Mouse (Mus musculus) embryonic fibroblast, embryonic 13.5 days (primary cell): ENCODE results near the gene Map2k3. TPM values are rescaled to one million over a fixed set of nuclear protein-coding genes. Genes with fewer than 3 reads are reported as not detected.
"Not testable (repeated sequence)": the region's sequence is repeated elsewhere in the genome, so short reads cannot be mapped to it uniquely, and the experiment has no call there.

Experiments
- H3K27ac ChIP-seq: 2 replicates; pipeline ENCODE4 v1.5.1; 2012; ENCODE audit warnings: low read length, control low read depth, inconsistent platforms; ENCODE audit not compliant: insufficient read depth
- H3K4me1 ChIP-seq: 2 replicates; pipeline ENCODE4 v1.6.1; 2011; ENCODE audit warnings: low read length; ENCODE audit not compliant: control insufficient read depth, insufficient read depth
- H3K4me3 ChIP-seq: 2 replicates; pipeline ENCODE4 v1.5.1; 2011; ENCODE audit warnings: mild to moderate bottlenecking, control low read depth, low read length; ENCODE audit not compliant: insufficient read depth
- CTCF ChIP-seq: IDR thresholded peaks from 2 replicates; pipeline ENCODE4 v1.5.1; 2011; ENCODE audit warnings: mild to moderate bottlenecking, control low read depth, low read length, moderate library complexity, borderline replicate concordance; ENCODE audit not compliant: insufficient read depth
- POLR2A ChIP-seq: IDR thresholded peaks from 2 replicates; pipeline ENCODE4 v1.6.1; 2011; ENCODE audit warnings: low read depth, mild to moderate bottlenecking, control low read depth, low read length, moderate library complexity
- polyA plus RNA-seq: library from polyadenylated mRNA; stranded (reverse); fragments of >200 nt; gene quantifications from 2 replicates; pipeline ENCODE4 v1.2.4, GENCODE M21; 2011; ENCODE audit warnings: low read depth; ENCODE audit not compliant: missing spikeins, insufficient read length

Map2k3 gene
- polyA plus RNA-seq, result 53.3 and 59.2 TPM in 2 replicates

DNA sequence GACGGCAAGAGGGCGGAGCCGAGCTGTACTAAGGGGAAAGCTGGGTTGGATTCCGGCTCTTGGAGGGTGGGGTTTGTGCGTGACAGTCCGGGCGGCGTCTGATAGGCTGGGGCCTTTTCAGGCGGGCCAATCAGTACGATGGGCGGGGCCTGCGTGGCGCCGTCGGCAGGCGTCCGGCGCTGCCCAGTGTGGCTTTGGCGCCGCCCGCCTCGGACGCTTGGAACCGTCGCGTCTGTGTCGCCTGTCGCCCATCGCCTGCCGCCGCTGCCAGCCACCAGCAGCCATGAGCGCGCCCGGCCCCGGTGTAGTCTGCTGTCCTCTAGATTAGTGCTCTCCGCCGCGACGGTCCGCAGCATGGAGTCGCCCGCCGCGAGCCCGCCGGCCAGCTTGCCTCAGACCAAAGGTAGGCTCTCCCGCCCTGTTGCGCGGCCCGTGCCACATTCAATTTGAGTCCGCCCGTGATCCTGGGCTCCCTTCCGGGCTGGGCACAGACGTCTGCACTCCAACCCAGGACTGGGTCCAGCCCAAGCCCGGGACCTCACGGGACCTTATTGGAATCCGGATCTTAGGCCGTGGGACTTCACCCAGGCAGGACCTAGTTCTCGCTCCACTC, at the start of gene Map2k3:
Gene Map2k3 (plus strand): TSS at position 165 of the 613 bp plus-strand sequence.
- H3K4me3 ChIP-seq, result peak within 1 kb of the TSS; percentile 87
- H3K27ac ChIP-seq, result peak within 1 kb of the TSS; percentile 72
- TF ChIP-seq CTCF, result no peak
- peak; percentile 93 for TF ChIP-seq POLR2A
- H3K4me1 ChIP-seq, result peaks cover 11% of the 10 kb centered on the region

DNA sequence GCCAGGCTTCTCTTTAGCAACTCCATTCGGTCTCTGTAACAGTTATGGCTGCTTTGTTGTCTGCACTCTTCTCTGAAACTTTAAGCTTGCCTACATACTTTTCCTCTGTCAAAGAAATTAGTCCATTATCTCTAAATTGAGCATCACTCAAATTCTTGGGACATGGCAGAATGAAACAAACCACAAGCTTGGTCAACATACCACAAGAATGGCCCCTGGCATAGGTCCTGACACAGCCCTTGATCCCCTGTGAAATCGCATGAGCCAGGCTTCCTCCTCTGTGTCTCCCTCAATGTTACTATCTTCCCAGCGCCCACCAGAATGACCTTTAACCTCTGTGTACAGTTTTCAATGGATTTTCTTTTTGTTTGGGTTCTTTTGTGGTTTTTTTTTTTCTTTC, 49.4 kb upstream of the Map2k3 start:
- H3K4me3 ChIP-seq, result no peak overlapping the region
- no peak; the same call in 1 of the 2 replicates for TF ChIP-seq POLR2A
- TF ChIP-seq CTCF, result no peak
- no peak overlapping the region for H3K27ac ChIP-seq
- no peaks in the 10 kb centered on the region; the same call in 1 of the 2 replicates for H3K4me1 ChIP-seq

DNA sequence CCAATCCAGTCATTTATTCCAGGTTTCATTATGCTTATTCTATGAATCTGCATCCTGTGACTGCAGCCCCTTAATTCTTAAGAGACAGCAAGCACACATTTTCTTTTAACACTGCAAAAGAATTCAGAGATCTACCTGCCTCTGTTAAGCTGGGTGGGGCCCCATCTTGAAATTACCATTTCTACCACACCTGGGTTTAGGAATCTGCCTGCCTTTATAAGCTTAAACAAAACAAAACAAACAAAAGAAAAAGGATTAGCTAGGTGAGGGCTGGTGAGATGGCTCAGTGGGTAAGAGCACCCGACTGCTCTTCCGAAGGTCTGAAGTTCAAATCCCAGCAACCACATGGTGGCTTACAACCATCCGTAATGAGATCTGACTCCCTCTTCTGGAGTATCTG, 44.8 kb upstream of the Map2k3 start:
- H3K4me1 ChIP-seq, H3K4me3 ChIP-seq, H3K27ac ChIP-seq: not testable (repeated sequence)

DNA sequence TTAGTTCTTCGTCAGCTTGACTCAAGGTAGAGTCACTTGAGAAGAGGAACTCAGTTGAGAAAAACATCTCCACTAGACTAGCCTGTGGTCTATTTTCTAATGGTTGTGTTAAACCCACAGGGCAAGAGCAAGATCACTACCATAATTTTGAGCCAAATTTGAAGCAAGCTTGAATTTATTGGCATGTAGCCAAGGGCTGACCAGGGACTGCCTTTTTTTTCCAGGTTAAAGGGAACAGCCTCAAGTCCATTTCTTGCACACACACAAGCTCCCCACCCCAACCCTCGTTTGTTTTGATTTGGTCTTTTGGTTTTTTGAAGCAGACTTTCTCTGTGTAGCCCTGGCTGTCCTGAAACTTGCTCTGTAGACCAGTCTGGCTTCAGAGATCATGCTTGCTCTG, 42.0 kb upstream of the Map2k3 start:
- H3K27ac ChIP-seq, result no peak overlapping the region
- TF ChIP-seq CTCF, result no peak
- no peak for TF ChIP-seq POLR2A
- H3K4me3 ChIP-seq, result no peak overlapping the region
- no peaks in the 10 kb centered on the region for H3K4me1 ChIP-seq

DNA sequence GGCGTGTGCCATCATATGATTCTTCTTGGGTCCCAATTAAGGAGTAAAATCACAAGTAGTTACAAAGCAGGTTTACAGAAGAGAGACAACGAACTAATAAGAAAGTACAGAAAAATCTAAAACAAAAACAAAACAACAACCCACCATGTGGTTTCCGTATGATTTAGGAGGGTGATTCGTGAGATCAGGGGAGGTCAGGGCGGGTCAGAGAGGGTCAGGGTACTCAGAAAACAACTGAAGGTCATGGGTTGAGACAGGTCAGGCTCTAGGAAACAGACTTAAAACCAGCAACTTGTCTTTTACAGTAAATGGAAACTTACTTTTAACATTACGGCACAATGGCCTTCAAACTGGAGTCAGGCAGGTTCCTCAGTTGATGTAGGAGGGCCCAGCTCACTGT, 41.5 kb upstream of the Map2k3 start:
- H3K4me1 ChIP-seq, result no peaks in the 10 kb centered on the region
- no peak overlapping the region for H3K4me3 ChIP-seq
- TF ChIP-seq CTCF (no peak), POLR2A (no peak)

DNA sequence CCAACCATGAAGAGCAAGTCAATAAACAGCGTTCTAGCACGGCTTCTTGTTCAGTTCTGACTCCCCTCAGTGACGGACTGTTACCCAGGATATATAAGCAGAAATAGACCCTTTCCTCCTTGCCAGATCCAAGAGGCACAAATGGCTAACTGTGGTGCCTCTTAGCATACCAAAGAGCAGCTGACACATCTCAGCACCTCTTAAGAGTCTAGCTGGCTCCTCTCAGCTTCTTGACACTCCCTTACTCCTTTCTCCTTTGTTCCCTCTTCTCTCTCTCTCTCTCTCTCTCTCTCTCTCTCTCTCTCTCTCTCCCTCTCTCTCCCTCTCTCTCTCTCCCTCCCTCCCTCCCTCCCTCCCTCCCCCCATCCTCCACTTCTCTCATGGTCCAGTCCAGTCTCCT, 41.1 kb upstream of the Map2k3 start:
- TF ChIP-seq POLR2A, result no peak
- TF ChIP-seq CTCF, result no peak
- Histone ChIP-seq H3K27ac (no peak overlapping the region), H3K4me1 (no peaks in the 10 kb centered on the region), H3K4me3 (no peak overlapping the region)

More for the DNA sequence above, 41.5 kb upstream of the Map2k3 start:
- H3K27ac ChIP-seq, result no peak overlapping the region

DNA sequence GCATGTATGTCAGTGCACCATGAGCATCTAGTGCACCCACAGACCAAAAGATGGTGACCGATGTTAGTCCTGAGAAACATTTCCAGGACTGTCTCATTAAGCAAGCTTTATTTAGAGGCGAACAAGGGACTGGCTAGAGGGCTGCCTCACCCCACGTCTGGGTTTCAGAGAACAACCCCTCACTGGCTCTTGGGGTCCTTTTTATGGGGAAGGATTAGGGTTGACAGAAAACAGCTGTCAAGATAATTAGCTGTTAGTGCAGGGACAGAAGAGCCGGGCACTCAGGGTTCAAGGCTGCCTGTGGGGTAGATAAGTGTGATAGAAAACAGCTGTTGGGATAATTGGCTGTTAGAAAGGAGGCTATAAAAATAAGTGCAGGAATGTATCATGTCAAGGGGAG, 35.9 kb upstream of the Map2k3 start:
- Histone ChIP-seq H3K27ac (no peak overlapping the region), H3K4me1 (no peaks in the 10 kb centered on the region), H3K4me3 (no peak overlapping the region)
- no peak for TF ChIP-seq CTCF
- no peak for TF ChIP-seq POLR2A

DNA sequence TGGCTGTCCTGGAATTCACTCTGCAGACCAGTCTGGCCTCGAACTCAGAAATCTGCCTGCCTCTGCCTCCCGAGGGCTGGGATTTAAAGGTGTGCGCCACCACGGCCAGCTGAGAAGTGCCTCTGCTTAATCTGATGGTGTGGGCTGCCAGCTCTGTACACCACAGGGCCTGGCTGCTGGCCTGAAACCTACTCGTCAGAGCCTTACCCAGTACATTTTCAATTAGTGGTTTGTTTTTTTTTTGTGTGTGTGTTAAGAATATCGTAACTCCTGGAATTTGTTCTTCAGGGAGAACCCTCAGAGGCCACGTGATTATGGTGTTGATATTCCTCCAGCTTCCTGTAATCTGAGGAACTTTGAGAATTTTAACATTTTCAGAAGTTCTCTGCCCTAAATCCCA, 29.8 kb upstream of the Map2k3 start:
- Histone ChIP-seq H3K27ac (no peak overlapping the region), H3K4me3 (no peak overlapping the region), H3K4me1 (no peaks in the 10 kb centered on the region)
- TF ChIP-seq POLR2A (no peak), CTCF (no peak)

DNA sequence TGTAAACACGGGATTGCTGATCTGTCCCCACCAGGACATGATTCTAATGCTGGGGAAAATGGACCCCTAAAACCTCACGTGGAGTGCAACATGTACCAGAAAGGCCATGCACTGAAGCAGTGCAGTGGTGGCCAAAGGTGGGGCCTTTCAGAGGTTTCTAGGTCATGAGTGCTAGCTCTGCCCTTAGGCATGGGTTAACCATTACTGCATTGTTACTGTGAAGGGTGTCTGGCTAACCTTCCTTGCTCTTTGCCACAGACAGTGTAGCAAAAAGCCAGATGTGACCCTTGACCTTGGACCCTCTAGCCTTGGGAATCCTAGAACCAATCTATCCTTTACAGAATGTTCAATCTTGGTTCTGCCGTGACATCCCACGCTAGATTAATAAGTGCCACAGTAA, 29.3 kb upstream of the Map2k3 start:
- no peak overlapping the region for H3K27ac ChIP-seq
- H3K4me1 ChIP-seq, result no peaks in the 10 kb centered on the region
- no peak overlapping the region for H3K4me3 ChIP-seq
- TF ChIP-seq CTCF (no peak), POLR2A (no peak)

DNA sequence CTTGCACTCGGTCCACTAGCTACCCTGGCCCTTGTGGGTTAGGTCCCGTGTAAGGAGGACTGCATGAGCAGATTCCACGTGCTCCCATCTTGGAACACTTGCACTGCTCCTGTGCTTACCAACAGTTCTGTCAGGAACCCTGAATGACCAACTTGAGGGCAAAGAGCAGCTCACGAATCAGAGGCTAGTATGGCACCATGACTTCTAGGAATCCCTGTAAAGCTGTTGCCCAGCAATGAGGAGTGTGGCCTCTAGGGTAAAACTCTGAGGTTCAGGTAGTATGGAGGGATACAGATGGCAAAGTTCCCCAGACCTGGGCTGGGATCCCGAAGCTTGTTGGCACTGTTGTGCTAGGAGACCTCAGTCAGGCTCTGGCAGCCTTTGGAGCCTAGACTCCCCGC, 28.2 kb upstream of the Map2k3 start:
- no peak overlapping the region for H3K4me3 ChIP-seq
- H3K27ac ChIP-seq, result no peak overlapping the region
- no peaks in the 10 kb centered on the region for H3K4me1 ChIP-seq
- TF ChIP-seq POLR2A, result no peak

DNA sequence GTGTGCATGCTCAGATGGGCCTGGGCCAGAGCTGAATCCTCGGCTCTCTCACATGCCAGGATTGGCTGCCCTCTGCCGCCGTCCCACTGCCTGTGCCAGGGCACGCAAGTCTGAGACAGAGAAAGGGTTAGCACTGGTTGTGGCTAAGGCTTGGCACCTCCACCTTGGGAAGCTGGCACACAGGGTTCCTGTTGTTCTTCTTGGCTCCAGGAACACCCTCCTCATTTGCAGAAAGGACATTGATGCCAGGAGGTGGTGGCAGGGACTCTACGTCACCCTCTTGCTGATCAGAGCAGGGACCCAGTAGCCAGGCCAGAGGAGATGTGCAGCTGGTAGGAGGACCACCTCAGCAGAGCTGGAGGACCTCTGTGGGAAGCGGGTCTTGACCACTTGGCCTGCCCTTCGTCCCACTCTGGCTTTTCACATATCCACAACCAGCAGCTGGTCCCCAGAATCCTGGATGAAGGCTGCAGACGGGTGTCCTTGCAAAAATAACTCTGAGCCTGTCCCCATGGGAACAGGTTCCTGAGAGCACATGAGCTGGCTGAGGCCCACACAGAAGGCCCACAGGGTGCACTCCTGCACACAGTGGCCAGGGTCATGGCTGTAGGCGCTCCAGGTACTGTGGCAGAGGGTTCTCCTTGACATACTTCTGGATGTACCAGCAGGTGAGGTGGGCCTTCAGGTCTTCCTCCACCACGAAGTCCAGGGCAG, 26.3 kb upstream of the Map2k3 start:
- TF ChIP-seq CTCF, result no peak
- TF ChIP-seq POLR2A, result no peak
- Histone ChIP-seq H3K27ac (no peak overlapping the region), H3K4me1 (no peaks in the 10 kb centered on the region), H3K4me3 (no peak overlapping the region)
